Mouse (Mus musculus) C2C12 (cell line): ENCODE measurements around the gene Olfr786.

Experiments used
- CEBPB ChIP-seq: IDR thresholded peaks from one replicate; pipeline ENCODE4 v1.6.1; 2011; ENCODE audit warnings: low read depth, mild to moderate bottlenecking, control low read depth, moderate library complexity
- CTCF ChIP-seq: IDR thresholded peaks from one replicate; pipeline ENCODE4 v1.5.1; 2011; ENCODE audit not compliant: control insufficient read depth, insufficient read depth, insufficient read length
- FOSL1 ChIP-seq: IDR thresholded peaks from one replicate; pipeline ENCODE4 v1.8.0; 2011; ENCODE audit warnings: mild to moderate bottlenecking, low read length; ENCODE audit not compliant: poor library complexity, insufficient read depth, severe bottlenecking
- MAX ChIP-seq: IDR thresholded peaks from one replicate; pipeline ENCODE4 v1.6.1; 2011; ENCODE audit warnings: mild to moderate bottlenecking, control low read depth
- MYOD1 ChIP-seq: IDR thresholded peaks from one replicate; pipeline ENCODE4 v1.6.1; 2011; ENCODE audit warnings: low read depth; ENCODE audit not compliant: control insufficient read depth, insufficient read length
- MYOG ChIP-seq: IDR thresholded peaks from one replicate; pipeline ENCODE4 v1.6.1; 2011; ENCODE audit not compliant: control insufficient read depth, insufficient read length; ENCODE audit errors: extremely low read depth
- USF1 ChIP-seq: IDR thresholded peaks from one replicate; pipeline ENCODE4 v1.6.1; 2011; ENCODE audit warnings: low read depth, mild to moderate bottlenecking, control low read depth, moderate library complexity

GRCm38 (mm10) chr10:129470698-129471097, 43.6 kb downstream of the Olfr786 start, which contains the start of gene Olfr788:
- no peak for TF ChIP-seq CTCF
- TF ChIP-seq MAX = no peak
- no peak for TF ChIP-seq CEBPB
- TF ChIP-seq FOSL1 = no peak
- TF ChIP-seq MYOD1 = no peak
- TF ChIP-seq MYOG = no peak
- TF ChIP-seq USF1 = no peak
